Mouse (Mus musculus) kidney, embryonic 16.5 days (tissue): Measurements from ENCODE around the gene Dmrt1. TPM values are rescaled to one million over a fixed set of nuclear protein-coding genes. Genes with fewer than 3 reads are reported as not detected.
A peak's percentile ranks its signal among the peaks of the same experiment; 100 is the strongest.
"Not testable (repeated sequence)": the region's sequence is repeated elsewhere in the genome, so short reads cannot be mapped to it uniquely, and the experiment has no call there.

Source experiments
- ATAC-seq: fragments of 200-750 bp; cut with Nextera tagmentation; 2 replicates; pipeline ENCODE4 v1.8.0; 2017; ENCODE audit warnings: moderate TSS enrichment; ENCODE audit not compliant: low FRiP score, low TSS enrichment
- H3K27ac ChIP-seq: fragments of 300-500 bp; sonication (generic); 2 replicates; pipeline ENCODE4 v1.5.1; 2014; ENCODE audit warnings: low read length
- H3K27me3 ChIP-seq: fragments of 300-500 bp; sonication (generic); 2 replicates; pipeline ENCODE4 v1.6.1; 2014; ENCODE audit warnings: low read length, control low read depth, mixed read lengths; ENCODE audit not compliant: insufficient read depth
- H3K36me3 ChIP-seq: fragments of 300-500 bp; sonication (generic); 2 replicates; pipeline ENCODE4 v1.6.1; 2014; ENCODE audit warnings: low read length, control low read depth, mixed read lengths; ENCODE audit not compliant: insufficient read depth
- H3K4me1 ChIP-seq: fragments of 300-500 bp; sonication (generic); 2 replicates; pipeline ENCODE4 v1.6.1; 2014; ENCODE audit warnings: low read length, control low read depth, mixed read lengths; ENCODE audit not compliant: insufficient read depth
- H3K4me2 ChIP-seq: fragments of 300-500 bp; sonication (generic); replicated peaks from 2 replicates; pipeline ENCODE4 v1.6.1; 2014; ENCODE audit warnings: low read depth, low read length
- H3K4me3 ChIP-seq: fragments of 300-500 bp; sonication (generic); 2 replicates; pipeline ENCODE4 v1.5.1; 2014; ENCODE audit warnings: mild to moderate bottlenecking, low read length
- H3K9ac ChIP-seq: fragments of 300-500 bp; sonication (generic); replicated peaks from 2 replicates; pipeline ENCODE4 v1.6.1; 2014; ENCODE audit warnings: low read length
- H3K9me3 ChIP-seq: fragments of 300-500 bp; sonication (generic); 2 replicates; pipeline ENCODE4 v1.6.1; 2016; ENCODE audit warnings: low read length, control low read depth
- WGBS: fragments of 180-500 bp; shearing (Covaris S2); extraction: QIAGEN DNeasy Blood & Tissue Kit; methylation state at CpG from one replicate; pipeline ENCODE4 v1.1.7; 2014; 5-methylcytosine and 5-hydroxymethylcytosine counted together
- polyA plus RNA-seq: library from polyadenylated mRNA; unstranded; fragments of >200 nt; fragmentation: Nextera tagmentation; extraction: Ambion mirVana; gene quantifications from 2 replicates; pipeline ENCODE4 v1.2.1, GENCODE M21; 2015

The Dmrt1 gene
- polyA plus RNA-seq = not detected in 2 replicates

- WGBS = under 1% methylated on average over 64 of the region's 64 CpGs
- H3K4me2 ChIP-seq = peak within 1 kb of the TSS; percentile 41
- no peaks in the 10 kb centered on the region for H3K36me3 ChIP-seq
- H3K27ac ChIP-seq = no peak within 1 kb of the TSS
- H3K27me3 ChIP-seq = peaks cover 82% of the 10 kb centered on the region
- H3K4me3 ChIP-seq = peak within 1 kb of the TSS; percentile 36
- ATAC-seq = no peak
- H3K9me3 ChIP-seq = peaks cover 7% of the 10 kb centered on the region; the same call in 1 of the 2 replicates
- H3K9ac ChIP-seq = no peak within 1 kb of the TSS
- H3K4me1 ChIP-seq = peaks cover 11% of the 10 kb centered on the region; the same call in 1 of the 2 replicates
Observed at GRCm38 (mm10) chr19:25505360-25506196, at the start of gene Dmrt1. Gene Dmrt1, plus strand, starts transcription at chr19:25505618.

DNA sequence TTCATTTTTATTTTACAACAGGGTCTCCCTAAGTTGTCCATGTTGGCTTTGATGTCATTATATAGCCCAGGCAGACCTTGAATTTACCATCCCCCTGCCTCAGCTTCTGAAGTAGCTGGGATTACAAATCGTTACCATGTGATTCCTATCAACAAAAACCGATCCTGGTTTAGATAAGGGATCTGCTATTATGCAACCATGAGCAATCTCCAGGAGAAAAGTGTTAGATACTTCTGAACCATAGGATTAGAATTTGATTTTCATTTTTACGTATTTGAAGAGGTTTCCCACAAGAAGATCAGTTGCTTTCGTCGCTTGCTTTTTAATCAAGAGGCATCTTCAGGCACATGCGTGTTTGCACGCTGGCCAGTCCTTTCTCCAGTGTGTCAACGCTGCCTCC is 44.7 kb upstream of the Dmrt1 start:
- Histone ChIP-seq H3K4me3 (no peak overlapping the region), H3K27ac (no peak overlapping the region), H3K27me3 (no peaks in the 10 kb centered on the region), H3K4me1 (peaks cover 17% of the 10 kb centered on the region), H3K4me2 (no peak overlapping the region), H3K36me3 (no peaks in the 10 kb centered on the region), H3K9me3 (no peaks in the 10 kb centered on the region), H3K9ac (no peak overlapping the region)
- no peak for ATAC-seq
- WGBS = 85% methylated on average over 8 of the region's 8 CpGs

GRCm38 (mm10) chr19:25461553-25462320 is 43.7 kb upstream of the Dmrt1 start:
- 29% methylated on average over 20 of the region's 20 CpGs for WGBS
- Histone ChIP-seq H3K27me3 (no peaks in the 10 kb centered on the region), H3K4me3 (0 out of 2 replicates have a peak overlapping the region, but pooled peaks have one; percentile 5), H3K4me2 (peak overlapping the region; percentile 30), H3K4me1 (peaks cover 17% of the 10 kb centered on the region), H3K9me3 (no peaks in the 10 kb centered on the region), H3K9ac (no peak overlapping the region), H3K27ac (no peak overlapping the region), H3K36me3 (no peaks in the 10 kb centered on the region)
- ATAC-seq = peak; percentile 65; the same call in 1 of the 2 replicates

DNA sequence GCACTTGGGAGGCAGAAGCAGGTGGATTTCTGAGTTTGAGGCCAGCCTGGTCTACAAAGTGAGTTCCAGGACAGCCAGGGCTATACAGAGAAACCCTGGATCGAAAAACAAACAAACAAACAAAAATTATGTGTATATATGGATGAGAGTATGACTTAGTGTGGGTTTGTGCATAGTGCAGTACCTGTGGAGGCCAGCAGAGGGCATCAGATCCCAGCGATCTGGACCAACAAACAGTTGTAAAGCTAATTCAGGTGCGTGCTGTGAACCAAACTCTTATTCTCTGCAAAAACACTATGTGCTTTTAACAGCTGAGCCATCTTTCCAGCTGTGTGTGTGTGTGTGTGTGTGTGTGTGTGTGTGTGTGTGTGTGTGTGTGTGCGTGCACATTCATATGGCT is 29.6 kb upstream of the Dmrt1 start:
- H3K9me3 ChIP-seq, H3K4me2 ChIP-seq, H3K36me3 ChIP-seq, H3K27ac ChIP-seq, H3K27me3 ChIP-seq, H3K4me3 ChIP-seq, H3K4me1 ChIP-seq, ATAC-seq, H3K9ac ChIP-seq: not testable (repeated sequence)
- WGBS = 65% methylated on average over 4 of the region's 4 CpGs

GRCm38 (mm10) chr19:25479152-25479669 is 26.2 kb upstream of the Dmrt1 start:
- H3K27me3 ChIP-seq = no peaks in the 10 kb centered on the region
- H3K4me1 ChIP-seq = no peaks in the 10 kb centered on the region
- H3K9ac ChIP-seq = no peak overlapping the region
- H3K9me3 ChIP-seq = 0 out of 2 replicates have a peak, but pooled peaks cover 3% of the 10 kb centered on the region
- 82% methylated on average over 5 of the region's 5 CpGs for WGBS
- no peak overlapping the region for H3K4me2 ChIP-seq
- H3K4me3 ChIP-seq = no peak overlapping the region
- no peak overlapping the region for H3K27ac ChIP-seq
- no peak for ATAC-seq
- no peaks in the 10 kb centered on the region for H3K36me3 ChIP-seq

- Histone ChIP-seq H3K4me1 (no peaks in the 10 kb centered on the region), H3K4me2 (no peak overlapping the region), H3K4me3 (no peak overlapping the region), H3K27ac (no peak overlapping the region), H3K27me3 (peaks cover 1% of the 10 kb centered on the region; the same call in 1 of the 2 replicates), H3K9ac (no peak overlapping the region), H3K9me3 (0 out of 2 replicates have a peak, but pooled peaks cover 3% of the 10 kb centered on the region), H3K36me3 (no peaks in the 10 kb centered on the region)
- no peak for ATAC-seq
- WGBS = 87% methylated on average over 6 of the region's 6 CpGs
Observed at GRCm38 (mm10) chr19:25480820-25481219, 24.6 kb upstream of the Dmrt1 start.

GRCm38 (mm10) chr19:25486561-25486960 is 18.9 kb upstream of the Dmrt1 start:
- Histone ChIP-seq H3K27me3 (peaks cover 17% of the 10 kb centered on the region), H3K27ac (no peak overlapping the region), H3K4me2 (peak overlapping the region; percentile 33), H3K9ac (0 out of 2 replicates have a peak overlapping the region, but pooled peaks have one; percentile 2), H3K9me3 (no peaks in the 10 kb centered on the region), H3K4me1 (0 out of 2 replicates have a peak, but pooled peaks cover 2% of the 10 kb centered on the region), H3K4me3 (no peak overlapping the region), H3K36me3 (no peaks in the 10 kb centered on the region)
- no peak for ATAC-seq
- WGBS = 13% methylated on average over 14 of the region's 14 CpGs

DNA sequence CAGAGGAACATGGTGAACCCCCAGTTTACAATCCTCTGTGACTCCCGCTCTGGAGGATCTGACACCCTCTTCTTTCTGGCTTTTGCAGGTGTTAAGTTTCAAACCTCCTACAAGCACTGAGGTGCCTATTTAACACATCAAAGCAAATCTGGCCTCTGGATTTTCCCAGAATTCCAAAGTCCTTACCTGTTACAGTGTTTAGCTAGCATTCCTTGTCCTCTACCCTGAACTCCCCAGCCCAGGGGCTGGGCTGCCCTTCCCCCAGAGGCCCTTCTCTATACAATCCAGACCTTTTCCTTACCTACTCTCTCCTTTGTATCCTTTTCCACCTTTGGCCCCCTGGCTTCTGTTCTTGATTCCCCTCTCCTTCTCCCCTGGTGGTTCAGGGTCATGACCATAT is 18.1 kb upstream of the Dmrt1 start:
- H3K4me2 ChIP-seq = 0 out of 2 replicates have a peak overlapping the region, but pooled peaks have one; percentile 33
- H3K4me1 ChIP-seq = 0 out of 2 replicates have a peak, but pooled peaks cover 2% of the 10 kb centered on the region
- H3K9me3 ChIP-seq = no peaks in the 10 kb centered on the region
- WGBS = 23% methylated on average over 1 of the region's 1 CpGs
- no peak overlapping the region for H3K27ac ChIP-seq
- no peaks in the 10 kb centered on the region for H3K36me3 ChIP-seq
- H3K9ac ChIP-seq = no peak overlapping the region
- H3K27me3 ChIP-seq = peaks cover 17% of the 10 kb centered on the region
- H3K4me3 ChIP-seq = no peak overlapping the region
- ATAC-seq = no peak

- no peak overlapping the region for H3K27ac ChIP-seq
- no peak overlapping the region for H3K4me2 ChIP-seq
- no peak overlapping the region for H3K9ac ChIP-seq
- H3K36me3 ChIP-seq = no peaks in the 10 kb centered on the region
- H3K9me3 ChIP-seq = no peaks in the 10 kb centered on the region
- 0 out of 2 replicates have a peak, but pooled peaks cover 2% of the 10 kb centered on the region for H3K4me1 ChIP-seq
- peaks cover 17% of the 10 kb centered on the region for H3K27me3 ChIP-seq
- 28% methylated on average over 2 of the region's 2 CpGs for WGBS
- no peak overlapping the region for H3K4me3 ChIP-seq
- no peak for ATAC-seq
Observed at GRCm38 (mm10) chr19:25488546-25488945, 16.9 kb upstream of the Dmrt1 start.
